Mouse (Mus musculus): Measurements from ENCODE around the gene Havcr1. TPM values are rescaled to one million over a fixed set of nuclear protein-coding genes. Genes with fewer than 3 reads are reported as not detected.
"Not testable (repeated sequence)": the region's sequence is repeated elsewhere in the genome, so short reads cannot be mapped to it uniquely, and the experiment has no call there.

The Havcr1 gene
- total RNA-seq (2021) = not detected
- long read RNA-seq, experiment 1, partial matches to known transcripts = 0 of 1 reads
- long read RNA-seq, experiment 1, other reads (novel, unspliced or antisense) = 1 of 1 reads
- long read RNA-seq, experiment 2 = 0 reads

- DNase-seq; intact Hi-C loops (cut with DNase I): not testable (repeated sequence)
These were observed at the start of gene Havcr1 for GRCm38 (mm10) chr11:46735076-46735475. TSS of gene Havcr1 (plus strand) at chr11:46735080.

- DNase-seq = no peak
- intact Hi-C loops (cut with DNase I) = no loop called here
These were observed 44.7 kb upstream of the Havcr1 start for GRCm38 (mm10) chr11:46690136-46690535.

- DNase-seq; intact Hi-C loops (cut with DNase I): not testable (repeated sequence)
These were observed 39.0 kb upstream of the Havcr1 start for GRCm38 (mm10) chr11:46695849-46696248.

- intact Hi-C loops (cut with DNase I) = no loop called here
- no peak for DNase-seq
These were observed 37.2 kb upstream of the Havcr1 start for GRCm38 (mm10) chr11:46697433-46698277.

- intact Hi-C loops (cut with DNase I) = no loop called here
- DNase-seq = no peak
These were observed 36.6 kb upstream of the Havcr1 start for GRCm38 (mm10) chr11:46698278-46698655.

GRCm38 (mm10) chr11:46698830-46699229, 36.0 kb upstream of the Havcr1 start:
- intact Hi-C loops (cut with DNase I) = no loop called here
- DNase-seq = no peak

GRCm38 (mm10) chr11:46706664-46707356, 28.1 kb upstream of the Havcr1 start, which contains the start of gene Timd2:
TSS of gene Timd2 (minus strand) at chr11:46707061.
- no peak for DNase-seq
- intact Hi-C loops (cut with DNase I) = no loop called here

GRCm38 (mm10) chr11:46731541-46732070, 3.3 kb upstream of the Havcr1 start:
- no peak for DNase-seq
- intact Hi-C loops (cut with DNase I) = no loop called here

GRCm38 (mm10) chr11:46733242-46733789, 1.6 kb upstream of the Havcr1 start:
- intact Hi-C loops (cut with DNase I) = no loop called here
- DNase-seq = no peak

GRCm38 (mm10) chr11:46734617-46735016, 263 bp upstream of the Havcr1 start:
- intact Hi-C loops (cut with DNase I) = no loop called here
- DNase-seq = no peak

- intact Hi-C loops (cut with DNase I) = no loop called here
- DNase-seq = no peak
These were observed 4.6 kb downstream of the Havcr1 start for GRCm38 (mm10) chr11:46739501-46739900.

GRCm38 (mm10) chr11:46740886-46741285, 6.0 kb downstream of the Havcr1 start:
- no peak for DNase-seq
- intact Hi-C loops (cut with DNase I) = no loop called here

GRCm38 (mm10) chr11:46741716-46742115, 6.8 kb downstream of the Havcr1 start:
- DNase-seq = no peak
- intact Hi-C loops (cut with DNase I) = no loop called here

GRCm38 (mm10) chr11:46747996-46748395, 13.1 kb downstream of the Havcr1 start:
- DNase-seq = no peak
- intact Hi-C loops (cut with DNase I) = no loop called here

- intact Hi-C loops (cut with DNase I) = no loop called here
- no peak for DNase-seq
These were observed 18.8 kb downstream of the Havcr1 start for GRCm38 (mm10) chr11:46753662-46754061.

- DNase-seq = no peak
- intact Hi-C loops (cut with DNase I) = no loop called here
These were observed 19.8 kb downstream of the Havcr1 start for GRCm38 (mm10) chr11:46754669-46755068.

- intact Hi-C loops (cut with DNase I); DNase-seq: not testable (repeated sequence)
These were observed 20.8 kb downstream of the Havcr1 start for GRCm38 (mm10) chr11:46755714-46756113.

- DNase-seq = no peak
- intact Hi-C loops (cut with DNase I) = no loop called here
These were observed 42.0 kb downstream of the Havcr1 start for GRCm38 (mm10) chr11:46776879-46777278.

GRCm38 (mm10) chr11:46779811-46780210, 44.9 kb downstream of the Havcr1 start:
- no peak for DNase-seq
- intact Hi-C loops (cut with DNase I) = no loop called here

GRCm38 (mm10) chr11:46804440-46804839, 69.6 kb downstream of the Havcr1 start:
- intact Hi-C loops (cut with DNase I) = no loop called here
- DNase-seq = no peak

GRCm38 (mm10) chr11:46810511-46810910, 75.6 kb downstream of the Havcr1 start, which contains the start of gene Timd4:
TSS of gene Timd4 (plus strand) at chr11:46810800.
- DNase-seq = no peak
- intact Hi-C loops (cut with DNase I) = no loop called here

Measured in gastrocnemius, postnatal 36 days (tissue).